Mouse (Mus musculus) megakaryocyte, embryonic 14.5 days (primary cell): ENCODE data around the gene Elovl6.

Source experiments
- FLI1 ChIP-seq: IDR thresholded peaks from 2 replicates; pipeline ENCODE4 v1.6.1; 2012; ENCODE audit warnings: low read length, inconsistent platforms, mixed read lengths
- GATA1 ChIP-seq: IDR thresholded peaks from 3 replicates; pipeline ENCODE4 v1.6.1; 2012; ENCODE audit warnings: mixed read lengths, low read length, inconsistent platforms, borderline replicate concordance

DNA sequence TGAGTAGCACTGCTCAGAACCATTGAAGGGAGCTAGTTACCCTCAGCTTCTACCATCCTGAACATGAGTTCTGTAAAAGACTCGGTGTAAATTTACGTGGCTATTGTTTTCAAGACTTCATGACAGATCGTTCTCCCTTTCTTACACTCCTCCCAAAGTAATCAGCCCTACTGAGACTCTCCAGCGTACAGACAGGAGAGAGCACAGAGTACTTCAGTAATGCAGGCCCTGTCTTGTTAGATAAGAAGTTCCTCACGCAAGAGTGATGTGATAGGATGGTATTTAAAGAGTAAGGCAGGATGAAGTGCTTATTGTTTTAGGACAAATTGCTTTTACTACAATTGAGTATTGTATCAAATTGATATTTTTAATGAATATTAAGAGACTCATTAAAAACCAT, 99.7 kb downstream of the Elovl6 start:
- TF ChIP-seq GATA1 = no peak
- TF ChIP-seq FLI1 = no peak
